Mouse (Mus musculus): ENCODE measurements at regions not wholly inside any gene's neighbourhood (a gene's known extent, or its start where the extent isn't known, plus 50 kb on each side); places are given as distances from the start of the nearest gene placed in this dataset.

- intact Hi-C loops (cut with DNase I): no loop called here
- DNase-seq: peak in 1 of 2 experiments; percentile 35
Measured at GRCm38 (mm10) chr11:109878931-109879330, 51.1 kb upstream of the 1700012B07Rik start.
